Comparison of ENCODE assay signal across 7 mouse cellular contexts in the genomic region with DNA sequence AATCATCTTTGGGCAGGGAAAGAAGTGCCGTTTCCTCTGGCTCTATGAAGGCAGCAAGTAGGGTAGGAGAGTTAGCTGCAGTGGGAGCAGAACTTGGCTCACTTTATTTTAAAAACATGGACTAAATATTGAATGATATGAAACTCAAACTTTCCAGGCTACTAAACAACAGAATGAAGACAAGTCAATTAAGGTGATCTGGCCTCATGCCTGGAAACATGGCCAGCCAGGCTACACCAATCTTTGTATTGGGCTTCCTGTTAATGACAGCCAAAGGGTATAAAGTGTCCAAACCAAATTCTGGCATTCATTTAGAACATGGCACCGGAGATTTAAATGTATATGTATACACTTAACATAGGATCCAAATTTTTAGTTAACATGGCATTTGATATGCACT.
"Had no signal": no experiment of that assay in that cellular context is flagged by ENCODE, and none has a peak within 500 bp of the region (broad histone marks: within the 10 kb centered on the region; RNA-seq: fewer than 3 reads in every experiment).

No protein-coding gene starts in this region.

- H3K4me2 ChIP-seq: limb, embryonic 13.5 days; midbrain, embryonic 13.5 days had no signal

- H3K9me3 ChIP-seq: limb, embryonic 13.5 days; midbrain, embryonic 13.5 days had no signal

- H3K4me3 ChIP-seq: limb, embryonic 13.5 days; midbrain, embryonic 13.5 days had no signal

- H3K9ac ChIP-seq: limb, embryonic 13.5 days; liver, embryonic 14.5 days; midbrain, embryonic 13.5 days had no signal

- DNase-seq: kidney, postnatal 14 days; left cerebral cortex, postnatal 4 days; lung, adult 18-20 months; right cerebral cortex, postnatal 14 days had no signal

- H3K27ac ChIP-seq: limb, embryonic 13.5 days; liver, embryonic 14.5 days; midbrain, embryonic 13.5 days had no signal

- ATAC-seq: midbrain, embryonic 13.5 days had no signal

- H3K36me3 ChIP-seq: limb, embryonic 13.5 days; midbrain, embryonic 13.5 days had no signal

- H3K27me3 ChIP-seq: limb, embryonic 13.5 days; midbrain, embryonic 13.5 days had no signal
